Comparison of ENCODE assay signal across 26 mouse cellular contexts in the genomic region with DNA sequence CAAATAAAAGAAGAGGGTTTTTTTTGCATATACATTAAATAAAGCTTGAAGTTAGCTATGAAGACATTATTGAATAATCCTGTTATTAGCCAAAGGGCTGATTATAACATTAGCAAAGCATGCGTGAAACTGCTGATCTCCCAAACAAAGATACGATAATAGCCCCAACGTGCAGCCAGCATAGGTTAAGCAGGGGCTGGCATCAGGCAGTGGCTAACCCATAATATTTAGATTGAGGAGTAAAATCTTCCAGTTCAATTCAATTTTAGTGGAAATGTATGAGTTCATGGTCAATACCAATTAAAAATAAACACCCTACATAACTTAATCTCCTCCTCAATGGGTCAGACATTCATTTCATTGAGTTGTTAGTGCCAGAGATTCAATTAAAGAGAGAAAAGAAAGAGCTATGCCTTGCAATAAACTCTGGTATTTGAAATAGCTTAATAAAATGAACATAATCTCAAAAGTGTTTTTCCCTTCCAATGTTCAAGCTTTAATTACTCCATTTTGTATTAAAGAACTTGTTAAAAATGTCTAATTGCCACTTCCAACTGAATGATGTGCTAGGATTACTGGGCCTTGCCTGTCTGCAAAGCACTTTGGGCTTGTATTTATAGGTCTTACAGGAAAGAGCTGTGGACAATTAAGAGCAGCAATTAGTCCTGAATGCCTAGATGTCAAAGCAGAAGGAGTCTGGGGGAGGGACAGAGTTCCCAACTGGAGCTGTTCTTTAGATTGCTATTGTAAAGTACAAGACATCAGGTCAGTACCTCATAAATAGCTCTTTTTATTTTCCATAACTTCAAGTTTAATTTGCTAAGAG.
DNase-seq lines count a peak whose midpoint lies in the region; ATAC-seq and TF ChIP-seq lines count a peak whose summit lies in the region.
"Had no signal": no experiment of that assay in that cellular context is flagged by ENCODE, and none has a peak within 500 bp of the region (broad histone marks: within the 10 kb centered on the region; RNA-seq: fewer than 3 reads in every experiment).

No protein-coding gene starts in this region.

- TF ChIP-seq CTCF in forebrain, postnatal 0 days (IDR thresholded peaks at IDR 0.05; ENCODE audit: low read depth) = no peak

- ATAC-seq in forebrain, embryonic 12.5 days (ENCODE audit: low FRiP score) = peak; percentile 82; the same call in 1 of the 2 replicates
- ATAC-seq in forebrain, postnatal 0 days = no peak
- no peak for ATAC-seq in embryonic facial prominence, embryonic 14.5 days (ENCODE audit: low read depth)
- peak; percentile 76 for ATAC-seq in forebrain, embryonic 16.5 days
- no peak for ATAC-seq in liver, embryonic 12.5 days

- no peak overlapping the region for H3K4me2 ChIP-seq in forebrain, embryonic 12.5 days
- no peak overlapping the region for H3K4me2 ChIP-seq in forebrain, postnatal 0 days (ENCODE audit: low read depth)
- no peak overlapping the region for H3K4me2 ChIP-seq in embryonic facial prominence, embryonic 14.5 days (ENCODE audit: low read depth, low read length)
- no peak overlapping the region for H3K4me2 ChIP-seq in forebrain, embryonic 16.5 days (ENCODE audit: low read length)
- no peak overlapping the region for H3K4me2 ChIP-seq in liver, embryonic 12.5 days
- H3K4me2 ChIP-seq: heart, embryonic 13.5 days; hindbrain, embryonic 15.5 days; kidney, embryonic 15.5 days; limb, embryonic 12.5 days; midbrain, embryonic 11.5 days; neural tube, embryonic 13.5 days had no signal

- no peak overlapping the region for H3K27ac ChIP-seq in forebrain, embryonic 12.5 days
- no peak overlapping the region for H3K27ac ChIP-seq in forebrain, postnatal 0 days (ENCODE audit: low read depth, low read length)
- H3K27ac ChIP-seq in embryonic facial prominence, embryonic 14.5 days (replicated peaks; ENCODE audit: low read depth, low read length) = no peak overlapping the region
- H3K27ac ChIP-seq in forebrain, embryonic 16.5 days (ENCODE audit: low read length) = no peak overlapping the region
- H3K27ac ChIP-seq in liver, embryonic 12.5 days = no peak overlapping the region
- H3K27ac ChIP-seq: heart, embryonic 13.5 days; hindbrain, embryonic 10.5 days; hindbrain, embryonic 15.5 days; kidney, embryonic 15.5 days; layer of hippocampus, adult 2 months; left cerebral cortex, adult 2 months; limb, embryonic 12.5 days; neural tube, embryonic 13.5 days had no signal

- H3K4me3 ChIP-seq in forebrain, embryonic 12.5 days (replicated peaks) = no peak overlapping the region
- H3K4me3 ChIP-seq in forebrain, postnatal 0 days (ENCODE audit: low read depth, low read length) = no peak overlapping the region
- H3K4me3 ChIP-seq in embryonic facial prominence, embryonic 14.5 days (ENCODE audit: low read depth, low read length) = no peak overlapping the region
- H3K4me3 ChIP-seq in forebrain, embryonic 16.5 days (replicated peaks; ENCODE audit: low read length) = no peak overlapping the region
- H3K4me3 ChIP-seq in liver, embryonic 12.5 days = no peak overlapping the region
- H3K4me3 ChIP-seq: heart, embryonic 13.5 days; hindbrain, embryonic 10.5 days; hindbrain, embryonic 15.5 days; kidney, embryonic 15.5 days; layer of hippocampus, adult 2 months; left cerebral cortex, adult 2 months; limb, embryonic 12.5 days; neural tube, embryonic 13.5 days had no signal

- H3K4me1 ChIP-seq in forebrain, embryonic 12.5 days = no peaks in the 10 kb centered on the region; the same call in 1 of the 2 replicates
- H3K4me1 ChIP-seq in forebrain, postnatal 0 days (ENCODE audit: insufficient read depth) = no peaks in the 10 kb centered on the region
- H3K4me1 ChIP-seq in embryonic facial prominence, embryonic 14.5 days (ENCODE audit: control insufficient read depth, insufficient read depth, low read length) = no peaks in the 10 kb centered on the region
- no peaks in the 10 kb centered on the region for H3K4me1 ChIP-seq in forebrain, embryonic 16.5 days (replicated peaks; ENCODE audit: control insufficient read depth, insufficient read depth, low read length)
- no peaks in the 10 kb centered on the region for H3K4me1 ChIP-seq in liver, embryonic 12.5 days
- H3K4me1 ChIP-seq: heart, embryonic 13.5 days; hindbrain, embryonic 10.5 days; hindbrain, embryonic 15.5 days; kidney, embryonic 15.5 days; limb, embryonic 12.5 days; neural tube, embryonic 13.5 days had no signal

- no peaks in the 10 kb centered on the region for H3K27me3 ChIP-seq in forebrain, embryonic 12.5 days
- no peaks in the 10 kb centered on the region for H3K27me3 ChIP-seq in forebrain, postnatal 0 days (ENCODE audit: insufficient read depth, low read length)
- no peaks in the 10 kb centered on the region for H3K27me3 ChIP-seq in embryonic facial prominence, embryonic 14.5 days (replicated peaks; ENCODE audit: control insufficient read depth, insufficient read depth, low read length)
- no peaks in the 10 kb centered on the region for H3K27me3 ChIP-seq in forebrain, embryonic 16.5 days (replicated peaks; ENCODE audit: control insufficient read depth, insufficient read depth, low read length)
- H3K27me3 ChIP-seq in liver, embryonic 12.5 days (replicated peaks) = no peaks in the 10 kb centered on the region
- H3K27me3 ChIP-seq: heart, embryonic 13.5 days; hindbrain, embryonic 15.5 days; kidney, embryonic 15.5 days; limb, embryonic 12.5 days; neural tube, embryonic 13.5 days had no signal

- no peaks in the 10 kb centered on the region for H3K9me3 ChIP-seq in forebrain, embryonic 12.5 days
- H3K9me3 ChIP-seq in forebrain, postnatal 0 days (ENCODE audit: low read length) = no peaks in the 10 kb centered on the region
- no peaks in the 10 kb centered on the region for H3K9me3 ChIP-seq in embryonic facial prominence, embryonic 14.5 days (ENCODE audit: control insufficient read depth, low read length)
- no peaks in the 10 kb centered on the region for H3K9me3 ChIP-seq in forebrain, embryonic 16.5 days (ENCODE audit: control insufficient read depth, low read length)
- H3K9me3 ChIP-seq in liver, embryonic 12.5 days (replicated peaks) = no peaks in the 10 kb centered on the region
- H3K9me3 ChIP-seq: heart, embryonic 13.5 days; hindbrain, embryonic 10.5 days; hindbrain, embryonic 15.5 days; kidney, embryonic 15.5 days; limb, embryonic 12.5 days; neural tube, embryonic 13.5 days had no signal

- intact Hi-C loops in heart, postnatal 36 days (cut with DNase I) = no loop called here

- DNase-seq in forebrain, postnatal 0 days = no peak
- DNase-seq in embryonic facial prominence, embryonic 14.5 days (ENCODE audit: low spot score) = peak; percentile 9
- DNase-seq in cerebellum, postnatal 4 days (ENCODE audit: low spot score in 2 of 2) = no peak
- DNase-seq in heart, postnatal 36 days = no peak
- DNase-seq: adrenal gland, postnatal 36 days; cerebellum, adult 9-10 months; cerebellum, postnatal 36 days; gastrocnemius, postnatal 10 days; heart, postnatal 10 days; kidney, adult 18-20 months; kidney, postnatal 36 days; lung, postnatal 36 days; thymus, adult 2 months; thymus, postnatal 36 days had no signal

- WGBS in forebrain, embryonic 12.5 days = 20% methylated on average over 3 of the region's 3 CpGs
- 15% methylated on average over 3 of the region's 3 CpGs for WGBS in forebrain, postnatal 0 days
- WGBS in embryonic facial prominence, embryonic 14.5 days = 72% methylated on average over 3 of the region's 3 CpGs
- 8% methylated on average over 3 of the region's 3 CpGs for WGBS in forebrain, embryonic 16.5 days
- WGBS in liver, embryonic 12.5 days (ENCODE audit: insufficient replicate concordance) = 70% methylated on average over 3 of the region's 3 CpGs

- H3K36me3 ChIP-seq in forebrain, embryonic 12.5 days (replicated peaks) = no peaks in the 10 kb centered on the region
- H3K36me3 ChIP-seq in forebrain, postnatal 0 days (ENCODE audit: insufficient read depth) = no peaks in the 10 kb centered on the region
- H3K36me3 ChIP-seq in embryonic facial prominence, embryonic 14.5 days (ENCODE audit: control insufficient read depth, insufficient read depth, low read length) = no peaks in the 10 kb centered on the region
- no peaks in the 10 kb centered on the region for H3K36me3 ChIP-seq in forebrain, embryonic 16.5 days (ENCODE audit: control insufficient read depth, insufficient read depth)
- H3K36me3 ChIP-seq in liver, embryonic 12.5 days = no peaks in the 10 kb centered on the region
- H3K36me3 ChIP-seq: heart, embryonic 13.5 days; hindbrain, embryonic 10.5 days; hindbrain, embryonic 15.5 days; kidney, embryonic 15.5 days; limb, embryonic 12.5 days; neural tube, embryonic 13.5 days had no signal

- no peak overlapping the region for H3K9ac ChIP-seq in forebrain, embryonic 12.5 days
- no peak overlapping the region for H3K9ac ChIP-seq in forebrain, postnatal 0 days
- H3K9ac ChIP-seq in embryonic facial prominence, embryonic 14.5 days (ENCODE audit: low read depth, low read length) = no peak overlapping the region
- no peak overlapping the region for H3K9ac ChIP-seq in forebrain, embryonic 16.5 days (replicated peaks; ENCODE audit: low read depth, low read length)
- H3K9ac ChIP-seq in liver, embryonic 12.5 days = no peak overlapping the region
- H3K9ac ChIP-seq: heart, embryonic 13.5 days; hindbrain, embryonic 15.5 days; kidney, embryonic 15.5 days; limb, embryonic 12.5 days; neural tube, embryonic 13.5 days had no signal

Comparison
In these comparisons a context has a peak if more than half of its experiments do, and no peak if none do; other contexts are left out.
1. ATAC-seq: peak in forebrain, embryonic 12.5 days (single experiment) and forebrain, embryonic 16.5 days (single experiment); none in forebrain, postnatal 0 days (single experiment), embryonic facial prominence, embryonic 14.5 days (single experiment) and liver, embryonic 12.5 days (single experiment).